Mouse (Mus musculus) heart, embryonic 16.5 days (tissue): ENCODE results near the gene Frem3. TPM values are rescaled to one million over a fixed set of nuclear protein-coding genes. Genes with fewer than 3 reads are reported as not detected.

Experiments
- ATAC-seq: fragments of 200-750 bp; cut with Nextera tagmentation; replicated peaks from 2 replicates; pipeline ENCODE4 v1.8.0; 2017; ENCODE audit warnings: moderate number of reproducible peaks; ENCODE audit not compliant: insufficient read depth, low FRiP score; ENCODE audit errors: extremely low read depth
- H3K27ac ChIP-seq: fragments of 300-500 bp; sonication (generic); 2 replicates; pipeline ENCODE4 v1.5.1; 2014; ENCODE audit warnings: mild to moderate bottlenecking, low read length, control low read depth, moderate library complexity
- H3K27me3 ChIP-seq: fragments of 300-500 bp; sonication (generic); 2 replicates; pipeline ENCODE4 v1.6.1; 2014; ENCODE audit warnings: low read length, mixed read lengths; ENCODE audit not compliant: control insufficient read depth, insufficient read depth
- H3K36me3 ChIP-seq: fragments of 300-500 bp; sonication (generic); 2 replicates; pipeline ENCODE4 v1.6.1; 2014; ENCODE audit not compliant: control insufficient read depth, insufficient read depth
- H3K4me1 ChIP-seq: fragments of 300-500 bp; sonication (generic); 2 replicates; pipeline ENCODE4 v1.6.1; 2014; ENCODE audit warnings: low read length, mixed read lengths; ENCODE audit not compliant: control insufficient read depth, insufficient read depth
- H3K4me2 ChIP-seq: fragments of 300-500 bp; sonication (generic); 2 replicates; pipeline ENCODE4 v1.6.1; 2014; ENCODE audit warnings: low read depth, mild to moderate bottlenecking, control low read depth, low read length
- H3K4me3 ChIP-seq: fragments of 300-500 bp; sonication (generic); 2 replicates; pipeline ENCODE4 v1.5.1; 2014; ENCODE audit warnings: mild to moderate bottlenecking, control low read depth, low read length
- H3K9ac ChIP-seq: fragments of 300-500 bp; sonication (generic); 2 replicates; pipeline ENCODE4 v1.6.1; 2014; ENCODE audit warnings: low read length, control low read depth
- H3K9me3 ChIP-seq: fragments of 300-500 bp; sonication (generic); replicated peaks from 2 replicates; pipeline ENCODE4 v1.6.1; 2016; ENCODE audit warnings: low read length; ENCODE audit not compliant: control insufficient read depth
- WGBS: fragments of 180-500 bp; shearing (Covaris S2); extraction: QIAGEN DNeasy Blood & Tissue Kit; methylation state at CpG from one replicate; pipeline ENCODE4 v1.1.7; 2014; 5-methylcytosine and 5-hydroxymethylcytosine counted together
- polyA plus RNA-seq: library from polyadenylated mRNA; unstranded; fragments of >200 nt; fragmentation: Nextera tagmentation; extraction: Ambion mirVana; gene quantifications from 2 replicates; pipeline ENCODE4 v1.2.1, GENCODE M21; 2015

Frem3 gene
- 0.28 and 0.34 TPM in 2 replicates for polyA plus RNA-seq

GRCm38 (mm10) chr8:80610549-80611440 lies at the start of gene Frem3:
Frem3 (plus strand) TSS chr8:80611080.
- Histone ChIP-seq H3K9ac (peak within 1 kb of the TSS; percentile 34; the same call in 1 of the 2 replicates), H3K27me3 (peaks cover 23% of the 10 kb centered on the region), H3K4me3 (peak within 1 kb of the TSS; percentile 44), H3K27ac (no peak within 1 kb of the TSS), H3K4me2 (peak within 1 kb of the TSS; percentile 67), H3K4me1 (peaks cover 7% of the 10 kb centered on the region; the same call in 1 of the 2 replicates), H3K9me3 (no peaks in the 10 kb centered on the region), H3K36me3 (no peaks in the 10 kb centered on the region)
- ATAC-seq: no peak
- WGBS: 3% methylated on average over 32 of the region's 32 CpGs

GRCm38 (mm10) chr8:80564205-80564839 lies 46.6 kb upstream of the Frem3 start:
- no peak for ATAC-seq
- Histone ChIP-seq H3K9ac (no peak overlapping the region), H3K4me1 (no peaks in the 10 kb centered on the region), H3K9me3 (no peaks in the 10 kb centered on the region), H3K4me2 (no peak overlapping the region), H3K27me3 (no peaks in the 10 kb centered on the region), H3K36me3 (no peaks in the 10 kb centered on the region), H3K27ac (no peak overlapping the region), H3K4me3 (no peak overlapping the region)
- WGBS: 88% methylated on average over 3 of the region's 3 CpGs

- WGBS: 91% methylated on average over 1 of the region's 1 CpGs
- H3K27me3 ChIP-seq: no peaks in the 10 kb centered on the region
- no peak for ATAC-seq
Measured at GRCm38 (mm10) chr8:80567471-80567870, 43.4 kb upstream of the Frem3 start.

GRCm38 (mm10) chr8:80568243-80568995 lies 42.5 kb upstream of the Frem3 start:
- no peak for ATAC-seq
- Histone ChIP-seq H3K36me3 (no peaks in the 10 kb centered on the region), H3K4me3 (no peak overlapping the region), H3K9me3 (no peaks in the 10 kb centered on the region), H3K4me1 (no peaks in the 10 kb centered on the region), H3K9ac (no peak overlapping the region), H3K27ac (no peak overlapping the region), H3K27me3 (no peaks in the 10 kb centered on the region), H3K4me2 (no peak overlapping the region)
- WGBS: 54% methylated on average over 6 of the region's 6 CpGs

More at GRCm38 (mm10) chr8:80567471-80567870, 43.4 kb upstream of the Frem3 start:
- no peak overlapping the region for H3K9ac ChIP-seq
- H3K4me1 ChIP-seq: no peaks in the 10 kb centered on the region
- H3K36me3 ChIP-seq: no peaks in the 10 kb centered on the region
- H3K4me3 ChIP-seq: no peak overlapping the region
- H3K27ac ChIP-seq: no peak overlapping the region
- no peaks in the 10 kb centered on the region for H3K9me3 ChIP-seq
- H3K4me2 ChIP-seq: no peak overlapping the region

- 53% methylated on average over 1 of the region's 1 CpGs for WGBS
- H3K9ac ChIP-seq: no peak overlapping the region
- H3K4me3 ChIP-seq: no peak overlapping the region
- no peak for ATAC-seq
- H3K4me1 ChIP-seq: no peaks in the 10 kb centered on the region
- H3K27ac ChIP-seq: no peak overlapping the region
- H3K9me3 ChIP-seq: no peaks in the 10 kb centered on the region
- no peak overlapping the region for H3K4me2 ChIP-seq
- no peaks in the 10 kb centered on the region for H3K36me3 ChIP-seq
- H3K27me3 ChIP-seq: no peaks in the 10 kb centered on the region
Measured at GRCm38 (mm10) chr8:80572417-80573061, 38.3 kb upstream of the Frem3 start.

- Histone ChIP-seq H3K36me3 (no peaks in the 10 kb centered on the region), H3K9me3 (no peaks in the 10 kb centered on the region), H3K4me1 (no peaks in the 10 kb centered on the region), H3K4me3 (no peak overlapping the region), H3K27ac (no peak overlapping the region), H3K4me2 (no peak overlapping the region), H3K9ac (no peak overlapping the region), H3K27me3 (no peaks in the 10 kb centered on the region)
- WGBS: 58% methylated on average over 2 of the region's 2 CpGs
- no peak for ATAC-seq
Measured at GRCm38 (mm10) chr8:80577126-80577525, 33.8 kb upstream of the Frem3 start.

GRCm38 (mm10) chr8:80579038-80579437 lies 31.8 kb upstream of the Frem3 start:
- ATAC-seq: no peak
- 54% methylated on average over 1 of the region's 1 CpGs for WGBS
- no peaks in the 10 kb centered on the region for H3K36me3 ChIP-seq
- H3K9me3 ChIP-seq: no peaks in the 10 kb centered on the region
- H3K4me3 ChIP-seq: no peak overlapping the region
- H3K9ac ChIP-seq: no peak overlapping the region
- H3K27me3 ChIP-seq: no peaks in the 10 kb centered on the region
- H3K4me2 ChIP-seq: no peak overlapping the region
- no peak overlapping the region for H3K27ac ChIP-seq
- H3K4me1 ChIP-seq: no peaks in the 10 kb centered on the region

- Histone ChIP-seq H3K4me1 (no peaks in the 10 kb centered on the region), H3K36me3 (no peaks in the 10 kb centered on the region), H3K4me3 (no peak overlapping the region), H3K9ac (no peak overlapping the region), H3K27ac (no peak overlapping the region), H3K4me2 (no peak overlapping the region), H3K9me3 (no peaks in the 10 kb centered on the region), H3K27me3 (no peaks in the 10 kb centered on the region)
- no peak for ATAC-seq
- 82% methylated on average over 5 of the region's 5 CpGs for WGBS
Measured at GRCm38 (mm10) chr8:80592626-80593025, 18.3 kb upstream of the Frem3 start.
